Mouse (Mus musculus): ENCODE measurements around the gene Nxpe3.
A peak's percentile ranks its signal among the peaks of the same experiment; 100 is the strongest.
"Not testable (repeated sequence)": the region's sequence is repeated elsewhere in the genome, so short reads cannot be mapped to it uniquely, and the experiment has no call there.

The Nxpe3 gene

DNA sequence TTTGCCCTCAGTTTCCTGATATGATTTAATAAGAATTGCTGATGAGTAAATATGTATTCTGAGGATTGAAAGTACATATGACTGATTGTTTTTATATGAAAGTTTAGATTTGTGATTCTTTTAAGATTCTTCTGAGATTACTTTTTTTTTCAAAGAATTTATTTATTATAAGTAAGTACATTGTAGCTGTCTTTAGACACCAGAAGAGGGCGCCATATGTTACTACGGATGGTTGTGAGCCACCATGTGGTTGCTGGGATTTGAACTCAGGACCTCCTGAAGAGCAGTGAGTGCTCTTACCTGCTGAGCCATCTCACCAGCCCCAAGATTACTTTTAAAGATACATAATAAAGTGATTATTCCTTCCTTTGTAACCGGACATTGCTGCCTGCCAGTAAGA is 5.6 kb downstream of the Nxpe3 start:
- DNase-seq, result peak; percentile 7

DNA sequence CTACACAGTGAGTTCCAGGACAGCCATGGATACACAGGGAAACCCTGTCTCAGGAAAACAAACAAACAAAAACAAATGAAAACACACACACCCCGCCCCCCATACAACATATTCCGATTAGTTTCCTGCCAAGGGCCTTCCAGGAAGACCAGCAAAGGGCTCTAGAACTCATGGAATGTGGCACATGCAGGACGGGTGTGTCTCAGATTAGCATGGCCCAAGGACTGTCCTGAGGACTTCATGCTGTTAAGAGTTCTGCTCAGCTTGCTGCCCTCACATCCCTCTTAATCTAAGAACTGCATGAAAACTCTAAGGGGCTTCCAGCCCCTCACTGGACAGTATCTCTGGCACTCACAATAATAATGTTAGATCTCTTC is 6.5 kb downstream of the Nxpe3 start:
- DNase-seq, result no peak

DNA sequence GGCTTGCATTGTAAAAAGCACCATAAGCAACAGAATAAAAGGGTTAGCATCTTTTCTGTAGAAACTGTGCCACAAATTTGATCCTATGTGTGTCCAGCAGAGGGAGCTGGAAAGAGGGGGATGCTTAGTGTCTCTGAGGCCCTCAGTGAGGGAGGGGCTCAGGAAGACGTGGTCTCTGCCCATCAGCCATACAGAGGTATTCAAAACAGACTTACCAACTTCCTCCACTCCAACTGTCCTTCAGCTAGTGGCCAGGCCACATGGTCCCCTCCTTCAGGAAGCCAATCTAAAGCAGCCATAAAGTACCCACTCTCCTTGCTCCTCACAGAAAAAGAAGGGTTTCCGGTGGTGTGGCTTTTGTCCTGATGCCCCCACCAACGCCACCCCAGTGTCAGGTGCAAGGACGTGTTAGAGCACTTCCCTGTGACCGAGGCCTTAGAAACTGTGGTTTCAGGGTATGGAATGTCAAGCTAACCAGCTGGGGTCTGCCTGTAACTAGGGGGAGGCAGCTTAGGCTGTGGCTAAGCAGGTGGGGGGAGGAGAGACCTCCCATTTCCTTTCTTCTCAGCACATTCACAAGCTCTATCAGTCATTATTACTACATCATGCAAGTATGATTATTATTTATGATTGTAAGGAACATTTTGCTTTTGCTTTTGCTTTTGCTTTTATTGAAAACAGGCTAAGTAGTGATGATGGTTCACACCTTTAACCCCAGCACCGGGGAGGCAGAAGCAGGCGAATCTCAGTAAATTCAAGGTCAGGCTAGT is 7.1 kb downstream of the Nxpe3 start:
- no peak for DNase-seq

DNA sequence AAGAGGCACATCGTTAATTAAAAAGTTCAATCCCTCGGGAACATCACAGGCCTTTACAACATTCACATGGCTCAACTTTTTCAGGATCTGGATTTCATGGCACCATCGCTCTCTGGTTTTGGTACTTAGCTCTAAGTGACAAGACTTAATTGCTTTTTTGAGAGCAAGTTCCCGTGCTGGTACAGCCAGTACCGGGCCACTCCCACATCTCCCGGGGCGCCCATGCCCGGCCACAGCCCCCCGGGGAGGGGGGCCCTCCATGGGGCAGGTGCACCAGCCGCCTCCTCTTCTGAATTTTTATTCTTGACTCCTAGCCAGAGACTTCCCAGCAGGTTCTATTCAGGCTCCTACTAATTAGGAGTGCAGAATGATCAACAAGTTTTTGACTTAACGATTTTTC is 10.8 kb downstream of the Nxpe3 start:
- DNase-seq, result no peak

DNA sequence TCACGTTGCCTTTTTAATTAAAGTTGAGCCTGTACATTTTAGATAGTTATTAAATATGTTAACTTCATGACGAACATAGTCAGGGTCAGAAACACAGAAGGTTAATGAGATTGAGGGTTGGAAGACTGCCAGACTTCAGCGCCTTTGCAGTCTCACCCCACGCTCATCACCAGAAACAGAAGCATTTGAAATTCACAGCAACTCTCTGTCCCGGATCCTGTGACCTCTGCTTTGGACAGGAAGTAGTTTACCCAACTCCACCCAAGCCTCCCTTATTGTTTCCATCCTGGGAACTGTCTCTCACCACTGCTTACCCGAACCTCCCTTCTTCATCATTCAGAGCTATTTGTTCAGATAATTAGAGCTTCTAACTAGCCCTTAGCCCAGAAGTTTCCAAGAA is 19.1 kb downstream of the Nxpe3 start:
- DNase-seq, result peak; percentile 9

DNA sequence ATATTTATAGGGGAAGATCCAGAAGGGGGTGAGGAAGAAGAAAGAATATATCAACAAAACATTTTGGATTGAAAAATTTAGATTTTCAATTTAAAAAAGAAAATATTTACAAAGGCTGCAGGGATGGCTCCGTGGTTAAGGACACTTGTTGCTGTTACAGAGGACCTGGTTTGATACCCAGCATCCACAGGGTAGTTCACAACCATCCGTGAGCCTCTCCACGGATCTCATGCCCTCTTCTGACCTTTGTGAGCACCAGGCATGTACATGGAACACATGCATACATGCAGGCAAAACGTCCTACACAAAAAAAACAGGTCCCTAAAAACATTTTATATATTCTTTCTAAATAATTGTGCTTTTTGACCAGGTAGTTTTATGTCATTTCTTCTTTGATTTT is 31.3 kb downstream of the Nxpe3 start:
- DNase-seq, result no peak

DNA sequence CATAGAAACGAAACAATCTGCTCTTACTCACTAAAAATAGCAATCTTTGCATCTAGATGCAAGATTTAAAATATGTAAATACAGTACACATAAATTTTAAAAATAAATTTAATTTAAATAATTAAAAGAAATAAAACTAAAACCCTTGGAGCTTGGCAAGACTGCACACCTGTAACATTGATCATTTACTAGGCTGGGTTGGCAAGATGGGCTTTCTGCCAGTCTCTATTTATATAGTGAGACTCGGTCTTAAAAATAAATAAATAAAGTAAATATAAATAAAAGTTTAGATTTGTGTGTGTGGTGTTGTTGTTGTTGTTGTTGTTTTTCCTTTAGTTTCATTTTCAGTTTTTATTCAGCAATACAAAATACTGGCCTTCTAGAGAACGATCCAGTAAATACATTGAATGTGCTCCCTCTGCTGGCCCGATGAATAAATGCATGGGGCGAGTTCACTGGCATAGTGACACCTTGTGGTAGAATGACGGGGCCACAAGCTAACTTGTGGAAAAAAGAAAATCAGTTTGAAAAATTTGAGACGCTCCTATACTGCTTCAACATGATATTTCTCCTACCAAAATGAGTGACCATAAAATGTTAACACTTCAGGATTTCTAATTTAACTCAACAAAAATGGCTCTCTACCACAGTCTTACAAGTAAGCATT is 31.8 kb downstream of the Nxpe3 start:
- peak; percentile 78 for DNase-seq

DNA sequence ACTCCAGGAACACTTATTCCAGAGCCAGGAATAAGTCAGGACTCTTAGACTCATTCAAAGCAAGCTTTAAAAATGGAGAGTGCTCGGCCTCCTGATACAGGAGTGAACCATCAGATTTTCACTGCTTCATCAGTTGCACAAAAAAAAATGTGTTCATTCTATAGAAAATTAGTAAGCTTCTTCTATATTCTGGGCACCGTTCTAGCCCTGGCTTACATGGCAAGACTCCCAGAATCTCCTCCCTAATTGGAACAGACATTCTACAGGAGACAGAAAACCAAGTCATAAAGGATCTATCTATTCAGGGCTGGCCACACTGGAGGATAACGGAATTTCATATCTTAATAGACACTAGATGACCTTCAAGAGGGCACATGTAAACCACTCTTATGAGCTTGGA is 34.0 kb downstream of the Nxpe3 start:
- DNase-seq, result no peak

DNA sequence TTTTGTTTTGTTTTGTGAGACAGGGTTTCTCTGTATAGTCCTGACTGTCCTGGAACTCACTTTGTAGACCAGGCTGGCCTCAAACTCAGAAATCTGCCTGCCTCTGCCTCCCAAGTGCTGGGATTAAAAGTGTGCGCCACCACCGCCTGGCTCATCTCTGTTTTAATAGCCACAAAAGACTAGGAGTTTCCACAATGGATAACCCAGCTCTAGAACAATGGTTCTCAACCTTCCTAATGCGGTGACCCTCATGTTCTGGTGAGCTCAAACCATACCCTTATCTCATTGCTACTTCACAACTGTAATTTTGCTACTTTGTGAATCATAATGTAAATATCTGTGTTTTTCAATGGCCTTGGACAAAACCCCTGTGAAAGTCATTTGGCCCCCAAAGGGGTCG is 35.7 kb downstream of the Nxpe3 start:
- DNase-seq, result not testable (repeated sequence)

DNA sequence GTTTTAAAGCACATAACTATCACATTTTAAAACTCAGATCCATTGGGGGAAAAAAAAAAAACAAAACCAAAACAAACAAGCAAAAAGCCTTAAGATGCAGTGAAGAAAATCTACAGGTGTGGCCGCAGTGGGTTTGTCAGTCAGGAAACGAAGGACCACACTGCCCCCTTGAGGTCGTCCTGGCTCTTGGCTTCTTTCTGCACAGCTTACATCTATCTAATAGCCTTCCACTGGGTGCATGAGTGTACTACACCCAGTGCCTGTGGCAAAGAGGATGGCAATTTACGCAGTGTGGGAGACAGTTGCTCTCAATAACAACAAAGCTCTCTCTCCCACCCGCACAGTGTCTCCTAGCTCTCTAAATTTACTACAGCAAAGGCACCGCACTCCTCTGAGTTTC is 36.6 kb downstream of the Nxpe3 start:
- DNase-seq, result peak; percentile 68

DNA sequence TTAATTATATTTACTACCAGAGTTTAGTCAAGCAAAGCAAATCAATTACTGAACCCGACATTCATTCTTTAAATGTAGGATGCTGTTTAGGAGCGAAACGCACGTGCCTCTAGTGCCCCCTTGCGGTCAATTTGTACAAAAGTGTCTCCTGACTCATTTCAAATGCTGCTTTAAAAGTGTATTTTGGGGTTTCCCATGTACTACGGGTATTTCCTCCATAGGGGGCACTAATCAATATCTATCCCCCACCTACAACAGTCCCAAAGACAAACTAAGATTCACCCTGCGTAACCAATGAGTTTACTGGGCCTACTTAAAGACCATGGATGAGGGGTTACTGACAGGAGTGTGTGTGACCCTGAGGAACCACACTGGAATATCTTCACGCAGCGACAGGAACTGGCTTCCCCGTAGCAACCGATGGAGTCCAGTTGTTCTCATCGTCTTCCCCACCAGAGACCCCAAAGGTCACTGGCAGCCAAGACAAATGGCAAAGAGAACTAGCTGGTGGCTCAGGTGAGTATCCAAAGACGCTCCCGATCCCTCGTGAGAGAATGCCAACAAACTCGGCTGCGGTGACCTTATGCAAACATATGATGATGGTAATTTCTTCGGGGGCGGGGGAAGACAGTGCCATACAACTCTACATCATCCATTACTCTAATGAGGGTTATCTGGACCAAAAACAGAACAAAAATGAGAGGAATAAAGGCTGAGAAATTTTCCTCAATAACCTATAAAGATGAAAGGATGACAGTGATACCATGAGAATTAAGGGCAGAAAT is 42.0 kb downstream of the Nxpe3 start:
- DNase-seq, result peak; percentile 79

DNA sequence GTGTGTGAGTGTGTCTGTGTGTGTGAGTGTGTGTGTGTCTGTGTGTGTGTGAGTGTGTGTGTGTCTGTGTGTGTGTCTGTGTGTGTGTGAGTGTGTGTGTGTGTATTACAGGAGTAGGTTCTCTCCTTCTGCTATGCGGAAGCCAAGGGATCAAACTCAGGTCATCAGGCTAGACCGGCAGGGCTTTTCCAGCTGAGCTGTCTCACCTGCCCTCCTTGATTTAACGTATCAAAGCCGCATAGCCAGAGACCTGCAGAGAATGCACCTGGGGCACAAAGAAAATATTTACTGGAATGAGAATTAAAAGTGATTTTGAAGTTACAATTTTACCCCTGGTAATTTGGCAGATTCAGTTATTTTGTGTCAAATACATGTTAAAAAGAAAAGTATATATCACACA is 42.6 kb downstream of the Nxpe3 start:
- DNase-seq, result no peak

DNA sequence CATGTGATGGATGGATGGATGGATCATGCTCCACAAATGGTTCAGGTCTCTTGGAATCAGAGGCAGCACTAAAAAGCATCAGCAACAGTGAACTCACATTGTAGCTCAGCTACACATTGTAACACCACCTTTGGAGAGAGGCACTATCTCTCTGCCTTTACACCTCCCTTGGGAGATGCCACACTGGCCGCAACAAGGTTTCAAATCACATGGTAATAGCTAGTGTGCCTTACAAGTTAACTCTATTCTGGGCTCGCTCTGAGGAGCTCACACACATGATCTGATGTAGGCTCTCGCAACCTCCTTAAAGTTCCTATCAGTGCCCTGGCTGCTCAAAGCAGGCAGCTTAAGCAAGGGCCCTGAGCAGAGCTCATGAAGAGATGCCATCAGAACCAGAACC is 44.6 kb downstream of the Nxpe3 start:
- no peak for DNase-seq

DNA sequence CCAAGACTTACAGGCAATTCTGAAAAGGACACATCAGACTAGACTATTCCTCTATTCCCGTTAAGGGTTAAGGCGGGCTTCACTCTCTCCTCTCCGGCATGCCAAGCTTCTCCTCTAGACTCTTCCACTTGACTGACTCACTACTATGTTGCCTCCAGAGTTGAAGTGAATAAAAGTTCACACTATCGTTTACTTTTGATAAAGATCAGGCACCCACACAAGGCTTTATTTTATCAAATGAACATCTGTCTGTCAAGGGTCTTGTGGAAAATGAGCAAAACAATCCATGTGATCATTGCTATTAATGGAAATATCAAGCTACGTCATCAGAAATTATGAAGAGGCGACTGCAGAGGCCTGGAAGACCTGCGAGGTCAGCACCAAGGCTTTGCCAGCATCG is 47.4 kb downstream of the Nxpe3 start:
- no peak for DNase-seq

DNA sequence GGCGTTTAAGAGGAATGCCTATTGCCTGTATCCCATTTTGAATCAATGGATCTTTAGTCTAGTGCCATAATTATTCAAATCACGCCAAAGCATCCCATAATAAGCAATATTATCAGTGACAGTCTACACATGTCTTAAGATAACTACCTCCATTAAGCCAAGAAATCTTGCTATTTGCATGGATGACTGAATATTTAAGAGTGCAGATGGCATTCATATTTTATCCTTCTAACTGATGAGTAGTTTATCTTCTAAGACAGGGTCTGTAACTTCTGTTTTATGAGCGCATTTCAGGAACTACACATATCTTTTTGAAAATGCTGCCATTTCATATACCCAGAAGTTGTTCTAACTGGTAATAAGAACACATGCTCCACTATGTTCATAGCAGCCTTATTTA is 50.2 kb downstream of the Nxpe3 start:
- no peak for DNase-seq

DNA sequence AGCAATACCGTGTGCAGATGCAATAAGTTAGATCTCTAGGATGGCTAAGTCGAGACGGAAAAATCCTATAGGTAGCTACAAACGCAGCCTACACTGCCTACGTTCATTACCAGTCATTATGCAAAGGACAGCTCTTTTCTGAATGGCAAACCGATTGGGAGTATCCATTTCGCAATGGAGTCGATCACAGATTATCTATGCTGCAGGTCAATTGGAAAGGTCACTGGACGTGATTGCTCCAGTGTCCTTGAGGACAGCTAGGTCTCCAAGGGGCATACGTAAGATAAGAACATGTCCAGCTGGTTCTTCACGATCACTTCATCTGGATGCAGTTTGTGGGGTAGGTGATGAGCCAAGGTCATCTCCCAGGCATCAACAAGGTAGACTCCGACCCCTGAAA is 51.2 kb downstream of the Nxpe3 start:
- no peak for DNase-seq

DNA sequence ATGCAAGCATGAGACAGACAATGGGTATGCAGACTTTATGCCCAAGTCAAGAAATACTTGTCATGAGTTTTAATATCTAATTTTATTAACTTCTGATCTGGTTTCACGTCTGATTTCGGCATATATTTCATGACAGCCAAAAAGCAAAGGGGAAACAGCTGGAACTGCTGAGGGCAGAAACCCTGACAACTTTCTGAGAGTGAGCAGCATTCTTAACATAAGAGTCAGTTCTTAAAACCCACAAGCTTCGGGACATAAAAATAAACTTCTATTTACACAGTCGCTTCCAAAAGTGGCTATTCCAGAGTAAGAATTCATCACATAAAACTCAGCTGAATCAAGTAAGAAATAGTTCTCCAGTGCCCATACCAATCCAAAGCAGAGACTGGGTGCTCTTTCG is 52.0 kb downstream of the Nxpe3 start:
- no peak for DNase-seq

DNA sequence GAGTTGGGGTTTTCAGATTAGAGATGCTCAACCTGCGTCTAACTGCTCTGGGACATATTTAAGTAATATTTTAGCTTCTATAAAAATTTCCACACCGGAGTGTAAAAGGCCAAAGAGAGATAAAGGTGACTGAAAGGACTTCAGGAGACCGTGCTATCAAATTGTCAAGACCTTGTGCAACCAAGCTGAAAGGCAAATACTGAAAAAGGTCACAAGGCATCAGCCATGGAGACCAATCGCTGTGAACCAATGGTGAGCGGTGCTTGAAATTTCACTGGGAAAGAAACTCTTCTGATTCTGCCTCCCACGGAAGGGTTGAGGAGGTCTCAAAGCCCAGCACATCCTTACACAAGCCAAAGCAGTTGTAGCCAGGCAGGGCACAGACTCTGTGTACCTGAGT is 53.6 kb downstream of the Nxpe3 start:
- DNase-seq, result no peak

DNA sequence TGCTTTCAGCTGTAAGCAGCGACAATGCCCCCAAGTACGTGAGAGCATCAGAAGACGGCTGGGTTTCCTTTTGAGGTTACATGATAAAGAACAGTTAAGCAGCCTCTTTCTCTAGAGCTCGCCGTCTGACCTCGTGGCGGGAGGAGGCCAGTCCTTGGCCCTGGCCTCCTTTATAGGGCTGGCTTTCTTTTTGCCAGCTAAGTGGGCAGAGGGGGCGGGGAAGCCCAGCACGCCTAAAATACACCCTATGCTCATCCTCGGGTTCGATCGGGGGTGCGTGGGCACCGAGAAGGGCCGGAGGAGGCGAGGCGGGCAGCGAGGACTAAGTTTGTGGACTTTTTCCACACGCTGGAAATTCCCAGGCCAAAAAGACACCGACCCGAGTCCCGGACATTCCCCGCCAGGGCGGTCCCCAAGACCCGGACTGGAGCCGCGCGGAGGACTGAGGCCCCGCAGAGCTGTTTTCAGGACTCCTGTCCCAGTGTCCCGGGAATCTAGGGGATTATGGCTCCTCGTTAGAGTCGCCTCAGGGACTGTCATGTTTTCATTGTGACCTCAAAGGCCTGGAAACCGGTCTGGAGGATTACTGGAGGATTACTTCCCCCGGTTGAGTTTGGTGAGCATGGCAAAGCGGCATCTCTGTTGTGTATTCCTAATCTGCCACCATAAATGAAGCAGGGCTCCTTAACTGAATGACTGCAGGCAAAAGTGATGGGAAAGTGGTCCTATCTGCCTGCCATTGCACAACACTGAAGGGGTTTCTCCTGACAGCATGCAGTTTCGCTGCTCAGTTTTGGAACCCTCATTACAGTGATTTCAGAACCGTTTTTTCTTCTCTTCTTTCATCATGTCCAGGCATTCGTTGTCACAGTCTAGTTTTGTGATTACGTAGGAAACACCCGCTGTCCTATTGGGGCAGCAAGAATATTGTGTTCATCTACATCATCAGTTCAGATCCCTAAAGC is 56.3 kb downstream of the Nxpe3 start, which contains the start of gene Nfkbiz:
Nfkbiz (minus strand) TSS at position 390 of the 965 bp plus-strand sequence.
- DNase-seq, result peak; percentile 92

DNA sequence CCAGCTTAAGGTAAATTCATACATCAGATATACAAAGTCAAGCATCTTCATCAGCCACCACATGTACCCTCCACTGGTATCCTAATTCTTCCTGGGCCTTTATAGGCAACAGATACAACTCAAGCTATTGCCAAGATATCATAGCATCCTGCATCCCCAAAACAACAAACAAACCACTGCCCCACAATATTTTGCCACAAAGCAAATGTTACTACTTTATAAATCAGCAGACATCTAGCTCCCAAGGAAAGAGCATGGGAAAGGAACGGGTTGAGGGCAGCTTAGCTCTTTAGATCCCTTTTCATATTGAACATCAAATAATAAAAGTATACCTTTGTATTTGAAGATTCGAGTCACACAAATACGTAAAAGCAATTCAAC is 57.0 kb downstream of the Nxpe3 start:
- no peak for DNase-seq

DNA sequence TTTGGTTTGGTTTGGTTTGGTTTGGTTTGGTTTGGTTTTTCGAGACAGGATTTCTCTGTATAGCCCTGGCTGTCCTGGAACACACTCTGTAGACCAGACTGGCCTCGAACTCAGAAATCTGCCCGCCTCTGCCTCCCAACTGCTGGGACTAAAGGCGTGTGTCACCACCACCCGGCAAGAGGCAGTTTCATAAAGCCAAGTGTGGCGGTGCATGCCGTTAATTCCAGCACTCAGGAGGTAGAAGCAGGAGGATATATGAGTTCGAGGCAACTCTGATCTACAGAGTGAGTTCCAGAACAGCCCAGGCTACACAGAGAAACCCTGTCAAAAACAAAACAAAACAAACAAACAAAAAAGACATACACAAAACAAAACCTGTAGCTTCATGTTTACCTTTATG is 57.4 kb downstream of the Nxpe3 start:
- not testable (repeated sequence) for DNase-seq

DNA sequence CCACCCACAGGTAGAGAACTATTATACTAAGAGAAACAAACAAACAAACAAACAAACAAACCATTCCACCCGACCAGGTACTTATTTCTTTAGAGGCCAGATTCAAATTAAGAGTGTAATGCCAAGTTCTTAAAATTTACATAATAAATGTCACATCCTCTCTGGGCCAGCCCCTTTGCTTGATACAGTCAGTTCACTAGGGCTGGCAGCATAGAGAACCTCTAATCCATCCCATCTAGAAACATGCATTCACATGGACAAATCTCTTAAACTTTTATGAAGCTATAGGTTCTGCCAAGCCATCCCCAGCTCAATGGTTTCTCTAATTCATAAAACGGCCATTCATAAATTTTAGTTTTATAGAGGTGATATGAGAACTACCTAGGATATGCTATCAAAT is 57.9 kb downstream of the Nxpe3 start:
- DNase-seq, result no peak

DNA sequence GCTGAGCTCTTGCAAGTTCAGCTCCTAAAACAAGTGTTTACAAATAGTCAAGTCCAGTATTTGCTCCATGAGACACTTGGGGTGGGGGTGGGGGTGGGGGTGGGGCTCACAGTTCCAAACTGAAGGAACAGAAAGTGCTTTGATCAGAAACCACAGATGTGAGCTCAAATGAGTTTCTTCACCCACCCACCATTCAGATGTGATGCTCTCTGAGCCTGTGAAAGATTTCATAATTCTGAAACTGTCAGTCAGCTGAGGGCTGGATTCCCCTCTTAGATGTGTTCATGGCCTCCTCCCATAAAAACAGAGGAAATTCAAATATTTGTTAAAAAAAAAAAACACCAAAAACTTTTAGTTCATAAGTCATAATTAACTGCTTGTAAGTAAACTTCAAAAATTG is 59.3 kb downstream of the Nxpe3 start:
- DNase-seq, result no peak
